Mouse (Mus musculus): Measurements from ENCODE around the gene Sdccag8. TPM values are rescaled to one million over a fixed set of nuclear protein-coding genes. Genes with fewer than 3 reads are reported as not detected.

The Sdccag8 gene
- polyA plus RNA-seq, 1 experiment from 2014 or later: 18.7 TPM

DNA sequence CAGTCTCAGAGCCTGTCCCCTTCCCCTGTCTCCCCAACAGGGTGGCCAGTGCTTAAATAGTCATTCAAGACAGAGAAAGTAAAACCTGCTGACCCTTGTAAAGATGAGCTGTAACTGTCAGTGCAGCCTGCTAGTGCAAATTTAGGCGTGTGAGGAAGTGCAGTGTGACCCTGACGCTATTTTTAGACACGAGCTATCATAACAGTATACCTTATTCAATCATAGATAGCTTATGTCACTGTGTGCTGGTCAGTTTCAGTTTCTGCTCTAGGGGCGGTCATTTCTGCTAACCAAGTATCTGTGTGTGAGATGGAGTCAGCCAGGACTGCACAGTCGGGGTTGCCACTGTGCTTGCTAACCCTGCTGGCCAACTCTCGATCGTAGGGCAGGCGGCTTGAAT, 9.4 kb downstream of the Sdccag8 start:
- Histone ChIP-seq H3K4me3 (ENCODE audit: low read depth, low read length) (no peak overlapping the region), H3K9me3 (ENCODE audit: control insufficient read depth, low read length) (no peaks in the 10 kb centered on the region), H3K4me1 (replicated peaks; ENCODE audit: control insufficient read depth, insufficient read depth, low read length) (peaks cover 7% of the 10 kb centered on the region; the same call in 1 of the 2 replicates), H3K9ac (ENCODE audit: low read length) (no peak overlapping the region), H3K36me3 (ENCODE audit: control insufficient read depth, insufficient read depth, low read length) (no peaks in the 10 kb centered on the region), H3K27ac (ENCODE audit: low read depth) (no peak overlapping the region), H3K4me2 (ENCODE audit: low read length) (no peak overlapping the region), H3K27me3 (replicated peaks; ENCODE audit: control insufficient read depth, insufficient read depth, low read length) (no peaks in the 10 kb centered on the region)
- ATAC-seq (replicated peaks; ENCODE audit: low FRiP score, low TSS enrichment, low read depth): no peak
- 61% methylated on average over 8 of the region's 8 CpGs for WGBS
- DNase-seq (ENCODE audit: low spot score): no peak

GRCm38 (mm10) chr1:176824611-176825010, 10.2 kb downstream of the Sdccag8 start:
- Histone ChIP-seq H3K4me3 (ENCODE audit: low read depth, low read length) (no peak overlapping the region), H3K4me1 (replicated peaks; ENCODE audit: control insufficient read depth, insufficient read depth, low read length) (peaks cover 6% of the 10 kb centered on the region; the same call in 1 of the 2 replicates), H3K27me3 (replicated peaks; ENCODE audit: control insufficient read depth, insufficient read depth, low read length) (no peaks in the 10 kb centered on the region), H3K4me2 (ENCODE audit: low read length) (no peak overlapping the region), H3K36me3 (ENCODE audit: control insufficient read depth, insufficient read depth, low read length) (no peaks in the 10 kb centered on the region), H3K27ac (ENCODE audit: low read depth) (no peak overlapping the region), H3K9ac (ENCODE audit: low read length) (no peak overlapping the region), H3K9me3 (ENCODE audit: control insufficient read depth, low read length) (no peaks in the 10 kb centered on the region)
- WGBS: 91% methylated on average over 6 of the region's 6 CpGs
- DNase-seq (ENCODE audit: low spot score) (no peak), ATAC-seq (replicated peaks; ENCODE audit: low FRiP score, low TSS enrichment, low read depth) (no peak)

DNA sequence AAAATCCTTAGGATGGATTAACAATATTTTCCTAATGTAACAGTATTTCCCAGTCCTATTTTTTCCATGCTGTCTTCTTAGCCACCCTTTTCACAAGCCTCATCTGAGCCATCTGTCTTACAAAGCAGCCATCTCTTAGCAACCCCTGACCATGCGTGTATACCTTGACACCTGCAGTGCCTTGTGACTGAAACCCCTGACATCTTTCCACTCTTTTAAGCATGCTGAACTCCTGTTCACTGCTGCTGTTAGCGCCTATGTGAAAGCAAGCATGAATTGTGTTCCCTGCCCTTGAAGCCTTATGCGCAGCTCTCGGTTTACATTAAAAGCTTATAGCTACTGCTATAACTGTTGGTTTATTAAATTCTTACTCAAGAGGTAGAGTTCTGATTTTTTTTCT, 10.6 kb downstream of the Sdccag8 start:
- Histone ChIP-seq H3K27ac (ENCODE audit: low read depth) (no peak overlapping the region), H3K4me3 (ENCODE audit: low read depth, low read length) (no peak overlapping the region), H3K4me2 (ENCODE audit: low read length) (no peak overlapping the region), H3K9ac (ENCODE audit: low read length) (no peak overlapping the region), H3K36me3 (ENCODE audit: control insufficient read depth, insufficient read depth, low read length) (no peaks in the 10 kb centered on the region), H3K4me1 (replicated peaks; ENCODE audit: control insufficient read depth, insufficient read depth, low read length) (peaks cover 6% of the 10 kb centered on the region; the same call in 1 of the 2 replicates), H3K27me3 (replicated peaks; ENCODE audit: control insufficient read depth, insufficient read depth, low read length) (no peaks in the 10 kb centered on the region), H3K9me3 (ENCODE audit: control insufficient read depth, low read length) (no peaks in the 10 kb centered on the region)
- WGBS: 89% methylated on average over 4 of the region's 4 CpGs
- DNase-seq (ENCODE audit: low spot score) (no peak), ATAC-seq (replicated peaks; ENCODE audit: low FRiP score, low TSS enrichment, low read depth) (no peak)

DNA sequence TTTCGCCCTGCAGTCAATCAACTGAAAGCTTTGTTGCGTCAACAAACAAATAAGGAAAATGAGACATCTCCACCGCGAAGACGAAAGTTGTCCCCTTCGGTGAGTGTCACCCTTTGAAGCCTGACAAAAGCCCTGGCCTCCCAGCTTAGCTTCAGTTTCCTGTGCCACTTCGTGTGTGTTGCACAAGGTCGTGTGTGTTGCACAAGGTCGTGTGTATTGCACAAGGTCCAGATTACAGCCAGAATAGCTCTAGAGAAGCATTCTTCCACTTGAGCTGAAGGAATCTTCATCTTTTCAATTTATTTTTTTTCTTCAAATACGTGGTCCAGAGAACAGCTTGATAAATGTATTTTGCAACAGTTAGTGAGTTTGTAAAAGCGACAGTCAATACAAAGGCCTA, 11.7 kb downstream of the Sdccag8 start:
- no peak for ATAC-seq (replicated peaks; ENCODE audit: low FRiP score, low TSS enrichment, low read depth)
- no peak overlapping the region for H3K4me2 ChIP-seq (ENCODE audit: low read length)
- no peak overlapping the region for H3K4me3 ChIP-seq (ENCODE audit: low read depth, low read length)
- H3K9me3 ChIP-seq (ENCODE audit: control insufficient read depth, low read length): no peaks in the 10 kb centered on the region
- DNase-seq (ENCODE audit: low spot score): no peak
- 84% methylated on average over 11 of the region's 11 CpGs for WGBS
- no peak overlapping the region for H3K27ac ChIP-seq (ENCODE audit: low read depth)
- H3K27me3 ChIP-seq (replicated peaks; ENCODE audit: control insufficient read depth, insufficient read depth, low read length): no peaks in the 10 kb centered on the region
- no peak overlapping the region for H3K9ac ChIP-seq (ENCODE audit: low read length)
- peaks cover 6% of the 10 kb centered on the region; the same call in 1 of the 2 replicates for H3K4me1 ChIP-seq (replicated peaks; ENCODE audit: control insufficient read depth, insufficient read depth, low read length)
- H3K36me3 ChIP-seq (ENCODE audit: control insufficient read depth, insufficient read depth, low read length): peaks cover 3% of the 10 kb centered on the region; the same call in 1 of the 2 replicates

DNA sequence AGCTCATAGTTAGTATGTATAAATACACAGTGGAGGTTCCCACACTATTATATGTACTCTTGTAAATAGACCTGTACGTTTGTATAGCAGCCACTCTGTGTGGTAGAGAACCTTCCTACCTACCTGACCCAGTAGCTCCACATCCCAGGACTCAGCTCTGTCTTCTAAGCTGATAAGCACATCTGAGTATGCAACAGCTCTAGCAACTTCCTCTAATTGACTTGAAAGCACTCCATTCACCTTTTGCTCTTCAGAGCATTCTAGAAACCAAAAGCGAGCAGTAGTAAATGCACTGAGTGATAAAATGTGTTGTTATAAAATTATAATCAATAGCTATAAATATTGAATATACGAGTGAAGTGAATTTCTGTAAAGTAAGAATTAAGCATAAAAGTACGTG, 12.5 kb downstream of the Sdccag8 start:
- Histone ChIP-seq H3K4me3 (ENCODE audit: low read depth, low read length) (no peak overlapping the region), H3K9me3 (ENCODE audit: control insufficient read depth, low read length) (no peaks in the 10 kb centered on the region), H3K9ac (ENCODE audit: low read length) (no peak overlapping the region), H3K4me1 (replicated peaks; ENCODE audit: control insufficient read depth, insufficient read depth, low read length) (peaks cover 6% of the 10 kb centered on the region; the same call in 1 of the 2 replicates), H3K36me3 (ENCODE audit: control insufficient read depth, insufficient read depth, low read length) (peaks cover 5% of the 10 kb centered on the region; the same call in 1 of the 2 replicates), H3K27me3 (replicated peaks; ENCODE audit: control insufficient read depth, insufficient read depth, low read length) (no peaks in the 10 kb centered on the region), H3K27ac (ENCODE audit: low read depth) (no peak overlapping the region), H3K4me2 (ENCODE audit: low read length) (no peak overlapping the region)
- ATAC-seq (replicated peaks; ENCODE audit: low FRiP score, low TSS enrichment, low read depth) (no peak), DNase-seq (ENCODE audit: low spot score) (no peak)
- WGBS: 84% methylated on average over 4 of the region's 4 CpGs

- 71% methylated on average over 4 of the region's 4 CpGs for WGBS
- no peaks in the 10 kb centered on the region for H3K27me3 ChIP-seq (replicated peaks; ENCODE audit: control insufficient read depth, insufficient read depth, low read length)
- DNase-seq (ENCODE audit: low spot score) (no peak), ATAC-seq (replicated peaks; ENCODE audit: low FRiP score, low TSS enrichment, low read depth) (no peak)
- no peak overlapping the region for H3K4me3 ChIP-seq (ENCODE audit: low read depth, low read length)
- H3K9ac ChIP-seq (ENCODE audit: low read length): no peak overlapping the region
- no peak overlapping the region for H3K4me2 ChIP-seq (ENCODE audit: low read length)
- peaks cover 6% of the 10 kb centered on the region; the same call in 1 of the 2 replicates for H3K4me1 ChIP-seq (replicated peaks; ENCODE audit: control insufficient read depth, insufficient read depth, low read length)
- H3K9me3 ChIP-seq (ENCODE audit: control insufficient read depth, low read length): no peaks in the 10 kb centered on the region
- peaks cover 5% of the 10 kb centered on the region; the same call in 1 of the 2 replicates for H3K36me3 ChIP-seq (ENCODE audit: control insufficient read depth, insufficient read depth, low read length)
- H3K27ac ChIP-seq (ENCODE audit: low read depth): no peak overlapping the region
Measured at GRCm38 (mm10) chr1:176827365-176827764, 12.9 kb downstream of the Sdccag8 start.

DNA sequence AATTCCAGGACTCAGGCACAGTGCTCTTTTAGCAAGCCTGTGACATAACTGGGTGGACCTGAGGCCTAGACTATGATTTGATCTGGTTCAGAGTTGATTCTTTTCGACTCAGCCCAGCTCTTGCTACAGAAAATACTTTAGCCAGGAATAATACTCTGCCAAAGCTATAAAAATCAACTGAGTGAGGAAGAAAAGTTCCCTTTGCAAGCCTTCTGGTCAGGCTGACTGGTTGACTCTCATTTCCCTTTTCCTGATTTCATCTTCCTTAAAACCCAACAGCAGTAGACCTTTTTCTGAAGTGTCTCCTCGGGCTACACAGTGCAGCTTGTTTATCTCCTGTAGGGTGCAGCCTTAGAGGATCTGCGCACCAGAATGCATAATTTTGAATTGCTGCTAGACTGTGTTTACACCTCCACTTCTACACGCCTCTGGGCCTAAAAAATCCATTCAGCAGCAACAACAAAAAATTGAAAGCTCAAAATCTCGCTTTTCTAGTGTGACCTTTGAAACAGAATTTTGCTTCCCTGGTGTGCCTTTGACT, 13.6 kb downstream of the Sdccag8 start:
- Histone ChIP-seq H3K4me2 (ENCODE audit: low read length) (no peak overlapping the region), H3K4me1 (replicated peaks; ENCODE audit: control insufficient read depth, insufficient read depth, low read length) (peaks cover 6% of the 10 kb centered on the region; the same call in 1 of the 2 replicates), H3K9me3 (ENCODE audit: control insufficient read depth, low read length) (no peaks in the 10 kb centered on the region), H3K9ac (ENCODE audit: low read length) (no peak overlapping the region), H3K4me3 (ENCODE audit: low read depth, low read length) (no peak overlapping the region), H3K27ac (ENCODE audit: low read depth) (no peak overlapping the region), H3K36me3 (ENCODE audit: control insufficient read depth, insufficient read depth, low read length) (peaks cover 5% of the 10 kb centered on the region; the same call in 1 of the 2 replicates), H3K27me3 (replicated peaks; ENCODE audit: control insufficient read depth, insufficient read depth, low read length) (no peaks in the 10 kb centered on the region)
- WGBS: 74% methylated on average over 5 of the region's 5 CpGs
- DNase-seq (ENCODE audit: low spot score) (no peak), ATAC-seq (replicated peaks; ENCODE audit: low FRiP score, low TSS enrichment, low read depth) (no peak)

DNA sequence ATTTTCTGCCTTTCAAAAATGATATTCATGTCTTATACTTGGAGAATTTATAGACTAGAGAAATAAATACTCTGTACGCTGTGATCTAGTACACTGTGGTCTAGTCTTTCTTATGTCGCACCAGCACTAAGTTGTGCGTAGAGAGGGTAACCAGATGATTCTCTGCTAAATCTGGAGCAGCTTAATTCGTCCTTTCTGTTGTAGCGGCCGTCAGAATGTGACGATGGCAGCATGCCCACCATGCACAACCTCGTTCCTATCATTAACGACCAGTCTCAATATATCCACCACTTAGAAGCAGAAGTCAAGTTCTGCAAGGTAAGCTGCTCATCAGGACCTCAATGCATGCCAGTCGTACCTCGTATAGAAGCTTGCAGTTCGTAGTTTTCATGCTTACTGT, 14.2 kb downstream of the Sdccag8 start:
- H3K36me3 ChIP-seq (ENCODE audit: control insufficient read depth, insufficient read depth, low read length): peaks cover 5% of the 10 kb centered on the region; the same call in 1 of the 2 replicates
- no peak overlapping the region for H3K4me3 ChIP-seq (ENCODE audit: low read depth, low read length)
- H3K4me2 ChIP-seq (ENCODE audit: low read length): no peak overlapping the region
- H3K9me3 ChIP-seq (ENCODE audit: control insufficient read depth, low read length): no peaks in the 10 kb centered on the region
- no peak overlapping the region for H3K9ac ChIP-seq (ENCODE audit: low read length)
- no peak for DNase-seq (ENCODE audit: low spot score)
- H3K27ac ChIP-seq (ENCODE audit: low read depth): no peak overlapping the region
- ATAC-seq (replicated peaks; ENCODE audit: low FRiP score, low TSS enrichment, low read depth): no peak
- H3K4me1 ChIP-seq (replicated peaks; ENCODE audit: control insufficient read depth, insufficient read depth, low read length): peaks cover 6% of the 10 kb centered on the region; the same call in 1 of the 2 replicates
- H3K27me3 ChIP-seq (replicated peaks; ENCODE audit: control insufficient read depth, insufficient read depth, low read length): no peaks in the 10 kb centered on the region
- 90% methylated on average over 12 of the region's 12 CpGs for WGBS

GRCm38 (mm10) chr1:176832071-176832470, 17.6 kb downstream of the Sdccag8 start:
- 89% methylated on average over 2 of the region's 2 CpGs for WGBS
- H3K9ac ChIP-seq (ENCODE audit: low read length): no peak overlapping the region
- no peak overlapping the region for H3K27ac ChIP-seq (ENCODE audit: low read depth)
- H3K27me3 ChIP-seq (replicated peaks; ENCODE audit: control insufficient read depth, insufficient read depth, low read length): 0 out of 2 replicates have a peak, but pooled peaks cover 4% of the 10 kb centered on the region
- H3K36me3 ChIP-seq (ENCODE audit: control insufficient read depth, insufficient read depth, low read length): peaks cover 5% of the 10 kb centered on the region; the same call in 1 of the 2 replicates
- H3K4me2 ChIP-seq (ENCODE audit: low read length): no peak overlapping the region
- no peak for ATAC-seq (replicated peaks; ENCODE audit: low FRiP score, low TSS enrichment, low read depth)
- no peak for DNase-seq (ENCODE audit: low spot score)
- H3K4me1 ChIP-seq (replicated peaks; ENCODE audit: control insufficient read depth, insufficient read depth, low read length): no peaks in the 10 kb centered on the region
- no peak overlapping the region for H3K4me3 ChIP-seq (ENCODE audit: low read depth, low read length)
- no peaks in the 10 kb centered on the region for H3K9me3 ChIP-seq (ENCODE audit: control insufficient read depth, low read length)
